Mouse (Mus musculus): Measurements from ENCODE around the gene Cd4. TPM values are rescaled to one million over a fixed set of nuclear protein-coding genes. Genes with fewer than 3 reads are reported as not detected.

The Cd4 gene
- polyA plus RNA-seq, 1 experiment from 2014 or later, result 0.14 TPM

DNA sequence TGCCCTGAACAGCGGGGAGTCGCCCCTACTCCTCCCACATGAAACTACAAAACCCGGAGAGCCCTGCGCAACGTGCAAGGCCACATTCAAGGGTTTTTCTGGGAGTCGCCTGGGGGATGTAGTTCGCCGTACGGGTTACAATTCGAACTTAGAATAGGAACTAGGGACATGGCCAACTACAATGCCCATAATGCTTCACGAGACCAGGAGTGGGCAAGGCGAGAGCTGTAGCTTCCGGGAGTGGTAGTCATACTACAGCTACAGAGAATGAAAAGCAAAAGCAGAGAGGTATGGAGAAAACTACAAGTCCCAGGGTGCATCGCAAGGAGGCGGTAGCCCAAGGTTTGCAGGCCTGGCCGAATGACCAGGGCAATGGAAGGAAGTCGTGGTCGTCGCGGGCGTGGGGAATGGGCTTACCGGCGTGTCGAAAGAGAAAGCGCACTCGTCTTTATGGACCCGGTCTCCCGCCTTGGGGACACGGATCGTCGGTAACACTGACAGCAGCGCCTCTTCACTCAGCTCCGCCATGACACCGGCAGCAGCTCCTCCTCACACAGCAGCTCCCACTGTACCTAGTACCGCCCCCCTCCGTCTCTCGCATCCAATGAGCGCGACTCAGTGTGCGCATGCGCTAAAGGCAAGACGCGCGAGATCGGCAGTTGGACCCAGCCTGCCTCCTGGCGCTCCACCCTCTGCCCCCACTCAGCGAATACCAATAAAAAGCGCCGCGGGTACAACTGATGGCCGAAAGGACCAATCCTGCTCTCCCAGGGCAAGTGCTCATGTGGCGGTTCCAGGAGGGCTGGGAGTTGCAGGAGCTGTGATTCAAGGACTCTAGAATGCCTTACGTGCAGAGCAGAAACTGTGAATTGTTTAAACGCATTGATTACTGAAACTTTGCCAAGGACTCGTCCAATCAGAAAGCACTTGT is 58.9 kb downstream of the Cd4 start, which contains the start of the genes Usp5 and Cdca3:
Usp5 (minus strand) TSS at position 617 of the 931 bp plus-strand sequence.
Cdca3 (plus strand) TSS at position 680 of the 931 bp plus-strand sequence.
- H3K27me3 ChIP-seq (ENCODE audit: insufficient read depth, low read length), result no peaks in the 10 kb centered on the region
- peak within 1 kb of the TSS; percentile 94 for H3K4me3 ChIP-seq (ENCODE audit: low read depth, low read length)
- DNase-seq (peak; percentile 98), ATAC-seq (peak; percentile 89)
- H3K9ac ChIP-seq (replicated peaks), result peak within 1 kb of the TSS; percentile 97
- H3K4me1 ChIP-seq (ENCODE audit: insufficient read depth), result peaks cover 12% of the 10 kb centered on the region
- peaks cover 39% of the 10 kb centered on the region for H3K36me3 ChIP-seq (replicated peaks; ENCODE audit: insufficient read depth, low read length)
- TF ChIP-seq CTCF (IDR thresholded peaks at IDR 0.05; ENCODE audit: low read depth) (peak; percentile 30), EP300 (IDR thresholded peaks at IDR 0.05; ENCODE audit: low read depth) (peak; percentile 49; the same call in 1 of the 2 replicates)
- peak within 1 kb of the TSS; percentile 82 for H3K27ac ChIP-seq (ENCODE audit: low read depth)
- no peaks in the 10 kb centered on the region for H3K9me3 ChIP-seq (ENCODE audit: low read length)
- peak within 1 kb of the TSS; percentile 92 for H3K4me2 ChIP-seq (ENCODE audit: low read depth, low read length)
- under 1% methylated on average over 52 of the region's 55 CpGs for WGBS (ENCODE audit: insufficient replicate concordance)

DNA sequence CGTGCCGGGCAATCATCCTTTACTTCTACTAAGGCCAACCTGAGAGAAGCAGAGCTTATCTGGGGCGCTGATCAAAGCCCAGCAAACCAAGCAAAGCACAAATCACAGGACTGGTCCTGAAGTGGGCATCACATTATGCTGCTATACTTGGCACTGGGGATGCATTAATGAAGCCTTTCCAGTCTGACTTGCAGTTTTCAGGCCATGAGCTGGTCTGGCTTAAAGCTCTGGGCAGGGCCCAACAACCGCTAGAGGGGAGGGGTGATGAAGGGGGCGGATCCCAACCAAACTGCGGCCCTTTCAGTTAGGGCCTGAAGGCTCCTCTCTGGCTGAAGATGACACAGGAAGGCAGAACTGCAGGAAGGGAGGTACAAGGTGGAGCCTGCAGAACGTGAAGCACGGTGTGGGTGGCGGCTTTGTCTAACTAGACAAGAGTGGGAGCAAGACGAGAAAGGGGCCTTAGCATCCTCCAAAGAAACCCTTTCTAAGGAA is 59.9 kb downstream of the Cd4 start:
- H3K4me2 ChIP-seq (ENCODE audit: low read depth, low read length), result peak overlapping the region; percentile 89
- no peaks in the 10 kb centered on the region for H3K9me3 ChIP-seq (ENCODE audit: low read length)
- 21% methylated on average over 10 of the region's 10 CpGs for WGBS (ENCODE audit: insufficient replicate concordance)
- peak overlapping the region; percentile 94 for H3K4me3 ChIP-seq (ENCODE audit: low read depth, low read length)
- H3K36me3 ChIP-seq (replicated peaks; ENCODE audit: insufficient read depth, low read length), result peaks cover 40% of the 10 kb centered on the region
- H3K9ac ChIP-seq (replicated peaks), result peak overlapping the region; percentile 66
- ATAC-seq, result no peak
- H3K27me3 ChIP-seq (ENCODE audit: insufficient read depth, low read length), result no peaks in the 10 kb centered on the region
- peak overlapping the region; percentile 55 for H3K27ac ChIP-seq (ENCODE audit: low read depth)
- TF ChIP-seq CTCF (IDR thresholded peaks at IDR 0.05; ENCODE audit: low read depth) (no peak), EP300 (IDR thresholded peaks at IDR 0.05; ENCODE audit: low read depth) (no peak)
- peaks cover 12% of the 10 kb centered on the region for H3K4me1 ChIP-seq (ENCODE audit: insufficient read depth)
- DNase-seq, result peak; percentile 54

DNA sequence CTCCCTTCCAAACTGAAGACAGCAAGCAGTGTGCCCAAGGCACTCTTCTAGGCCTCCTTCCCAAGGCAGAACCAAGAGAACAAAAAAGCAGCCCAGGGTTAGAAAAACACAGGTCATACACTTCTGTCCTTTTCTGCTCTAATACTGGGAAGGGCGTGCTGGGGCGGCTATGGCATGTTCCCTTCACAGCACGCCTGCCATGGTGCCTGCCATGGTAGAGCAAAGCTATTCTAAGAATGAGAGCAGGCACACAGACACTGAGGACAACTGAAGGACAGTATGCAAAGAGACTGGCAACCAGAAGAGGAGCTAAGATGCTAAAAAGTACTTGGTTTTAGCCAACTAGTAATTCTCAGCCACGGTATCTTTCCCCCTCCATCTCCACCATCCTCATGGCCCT is 66.0 kb downstream of the Cd4 start:
- Histone ChIP-seq H3K27me3 (ENCODE audit: insufficient read depth, low read length) (no peaks in the 10 kb centered on the region), H3K36me3 (replicated peaks; ENCODE audit: insufficient read depth, low read length) (peaks cover 78% of the 10 kb centered on the region), H3K9me3 (ENCODE audit: low read length) (no peaks in the 10 kb centered on the region), H3K27ac (ENCODE audit: low read depth) (no peak overlapping the region), H3K4me3 (ENCODE audit: low read depth, low read length) (no peak overlapping the region), H3K4me1 (ENCODE audit: insufficient read depth) (no peaks in the 10 kb centered on the region; the same call in 1 of the 2 replicates), H3K9ac (replicated peaks) (no peak overlapping the region), H3K4me2 (ENCODE audit: low read depth, low read length) (no peak overlapping the region)
- over 99% methylated on average over 4 of the region's 4 CpGs for WGBS (ENCODE audit: insufficient replicate concordance)
- TF ChIP-seq CTCF (IDR thresholded peaks at IDR 0.05; ENCODE audit: low read depth) (no peak), EP300 (IDR thresholded peaks at IDR 0.05; ENCODE audit: low read depth) (no peak)
- ATAC-seq, result no peak
- DNase-seq, result no peak

DNA sequence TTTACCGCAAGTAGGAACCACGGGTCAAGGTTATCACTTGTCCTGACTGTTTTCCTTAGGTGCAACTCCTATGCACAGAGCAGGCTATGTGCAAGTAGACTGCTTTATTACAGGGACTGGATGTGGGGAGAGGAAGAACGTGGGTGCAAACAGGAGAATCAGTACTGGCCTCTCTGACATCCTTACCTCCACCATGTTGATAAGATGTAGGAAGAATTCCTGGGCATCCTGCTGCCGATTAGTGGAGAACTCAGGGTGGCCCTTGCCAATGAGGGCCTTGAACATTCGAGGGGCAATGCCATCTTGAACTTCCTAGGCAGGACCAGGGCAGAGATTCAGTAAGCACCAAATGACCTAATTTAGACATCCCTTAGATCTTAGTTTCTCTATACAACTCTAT is 67.1 kb downstream of the Cd4 start:
- no peaks in the 10 kb centered on the region for H3K27me3 ChIP-seq (ENCODE audit: insufficient read depth, low read length)

DNA sequence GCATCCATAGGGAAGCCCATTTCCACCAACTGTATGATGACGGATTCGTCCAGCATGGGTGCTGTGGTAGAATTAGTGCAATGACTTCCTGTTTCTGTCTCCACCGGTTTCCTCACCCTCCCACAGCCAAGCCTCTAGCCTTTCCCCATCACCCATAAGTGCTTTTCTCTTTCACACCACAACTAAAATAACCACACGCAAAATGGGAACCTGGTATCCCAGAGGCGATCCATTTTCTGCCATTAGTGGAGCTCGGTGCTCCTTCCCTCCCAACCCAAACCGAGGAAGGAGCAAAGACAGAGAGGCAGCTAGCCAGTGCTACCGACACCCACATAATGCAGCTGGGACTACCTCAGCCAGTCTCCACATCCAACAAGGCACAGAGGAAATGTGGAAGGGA is 70.0 kb downstream of the Cd4 start:
- no peak for DNase-seq
- Histone ChIP-seq H3K4me1 (ENCODE audit: insufficient read depth) (peaks cover 16% of the 10 kb centered on the region), H3K27ac (ENCODE audit: low read depth) (peak overlapping the region; percentile 57; the same call in 1 of the 2 replicates), H3K4me3 (ENCODE audit: low read depth, low read length) (no peak overlapping the region), H3K9me3 (ENCODE audit: low read length) (no peaks in the 10 kb centered on the region), H3K36me3 (replicated peaks; ENCODE audit: insufficient read depth, low read length) (peaks cover 68% of the 10 kb centered on the region), H3K27me3 (ENCODE audit: insufficient read depth, low read length) (no peaks in the 10 kb centered on the region), H3K4me2 (ENCODE audit: low read depth, low read length) (peak overlapping the region; percentile 38; the same call in 1 of the 2 replicates), H3K9ac (replicated peaks) (no peak overlapping the region)
- WGBS (ENCODE audit: insufficient replicate concordance), result 64% methylated on average over 8 of the region's 8 CpGs
- ATAC-seq, result no peak
- TF ChIP-seq CTCF (IDR thresholded peaks at IDR 0.05; ENCODE audit: low read depth), result no peak
- TF ChIP-seq EP300 (IDR thresholded peaks at IDR 0.05; ENCODE audit: low read depth), result no peak

More for the DNA sequence above, 67.1 kb downstream of the Cd4 start:
- no peak overlapping the region for H3K27ac ChIP-seq (ENCODE audit: low read depth)
- H3K36me3 ChIP-seq (replicated peaks; ENCODE audit: insufficient read depth, low read length), result peaks cover 80% of the 10 kb centered on the region
- H3K4me3 ChIP-seq (ENCODE audit: low read depth, low read length), result no peak overlapping the region
- H3K4me1 ChIP-seq (ENCODE audit: insufficient read depth), result no peaks in the 10 kb centered on the region; the same call in 1 of the 2 replicates
- WGBS (ENCODE audit: insufficient replicate concordance), result 84% methylated on average over 5 of the region's 5 CpGs
- DNase-seq (no peak), ATAC-seq (no peak)
- TF ChIP-seq EP300 (IDR thresholded peaks at IDR 0.05; ENCODE audit: low read depth) (no peak), CTCF (IDR thresholded peaks at IDR 0.05; ENCODE audit: low read depth) (no peak)
- H3K4me2 ChIP-seq (ENCODE audit: low read depth, low read length), result no peak overlapping the region
- H3K9ac ChIP-seq (replicated peaks), result no peak overlapping the region
- H3K9me3 ChIP-seq (ENCODE audit: low read length), result no peaks in the 10 kb centered on the region

DNA sequence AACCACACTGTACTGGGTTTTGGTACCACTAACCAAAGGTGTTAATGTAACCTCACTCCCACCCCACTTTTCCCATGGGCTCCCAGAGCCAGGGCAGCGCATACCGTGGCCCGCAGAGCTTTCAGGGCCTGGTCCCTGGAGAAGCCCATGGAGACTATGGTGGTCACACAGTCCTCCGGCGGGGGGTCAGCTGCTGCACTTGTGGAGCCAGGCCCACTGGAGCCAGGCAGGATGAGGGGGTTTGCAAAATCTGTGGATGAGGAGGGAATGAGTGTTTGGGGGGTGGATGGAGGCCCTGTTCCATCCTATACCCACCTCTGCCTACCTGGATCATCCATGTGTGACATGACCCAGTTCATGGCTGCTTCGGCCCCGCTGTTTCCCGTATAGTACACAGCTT is 70.5 kb downstream of the Cd4 start:
- no peaks in the 10 kb centered on the region for H3K27me3 ChIP-seq (ENCODE audit: insufficient read depth, low read length)
- no peak for DNase-seq
- no peak overlapping the region for H3K9ac ChIP-seq (replicated peaks)
- no peak overlapping the region for H3K4me3 ChIP-seq (ENCODE audit: low read depth, low read length)
- peaks cover 20% of the 10 kb centered on the region for H3K4me1 ChIP-seq (ENCODE audit: insufficient read depth)
- H3K4me2 ChIP-seq (ENCODE audit: low read depth, low read length), result 0 out of 2 replicates have a peak overlapping the region, but pooled peaks have one; percentile 4
- peaks cover 64% of the 10 kb centered on the region for H3K36me3 ChIP-seq (replicated peaks; ENCODE audit: insufficient read depth, low read length)
- TF ChIP-seq EP300 (IDR thresholded peaks at IDR 0.05; ENCODE audit: low read depth) (no peak), CTCF (IDR thresholded peaks at IDR 0.05; ENCODE audit: low read depth) (no peak)
- no peak for ATAC-seq
- H3K27ac ChIP-seq (ENCODE audit: low read depth), result 0 out of 2 replicates have a peak overlapping the region, but pooled peaks have one; percentile 16
- 87% methylated on average over 8 of the region's 8 CpGs for WGBS (ENCODE audit: insufficient replicate concordance)
- no peaks in the 10 kb centered on the region for H3K9me3 ChIP-seq (ENCODE audit: low read length)
